Mouse (Mus musculus) granulocyte monocyte progenitor cell, adult 5-6 weeks (primary cell): ENCODE results near the gene Hcn3. TPM values are rescaled to one million over a fixed set of nuclear protein-coding genes. Genes with fewer than 3 reads are reported as not detected.
A peak's percentile ranks its signal among the peaks of the same experiment; 100 is the strongest.
"Not testable (repeated sequence)": the region's sequence is repeated elsewhere in the genome, so short reads cannot be mapped to it uniquely, and the experiment has no call there.

Experiments used
- ATAC-seq: replicated peaks from 2 replicates; pipeline ENCODE4 v1.8.0; 2016; ENCODE audit warnings: mild to moderate bottlenecking, moderate TSS enrichment, inconsistent platforms; ENCODE audit not compliant: poor library complexity, severe bottlenecking
- total RNA-seq, 2 experiments: library from RNA; stranded (forward) in 1 of 2; stranded (reverse) in 1 of 2; fragments of 200-712, 200-1000 nt in 1 of 2; fragments of >200 nt in 1 of 2; fragmentation: Nextera tagmentation in 1 of 2; gene quantifications; 2 replicates each; pipeline ENCODE4 v1.2.3; 2014 to 2017

Gene Hcn3
- total RNA-seq, 2 experiments from 2014 or later: 0.82 TPM; not detected in 1

GRCm38 (mm10) chr3:89182531-89183057 is 22.6 kb upstream of the Hcn3 start:
- ATAC-seq: peak; percentile 57

GRCm38 (mm10) chr3:89181749-89182500 is 21.9 kb upstream of the Hcn3 start:
- ATAC-seq: no peak

GRCm38 (mm10) chr3:89179056-89179455 is 19.1 kb upstream of the Hcn3 start:
- no peak for ATAC-seq

GRCm38 (mm10) chr3:89178107-89178385 is 18.1 kb upstream of the Hcn3 start:
- ATAC-seq: no peak

GRCm38 (mm10) chr3:89177242-89178106 is 17.5 kb upstream of the Hcn3 start, which contains the start of gene Scamp3:
Gene Scamp3, plus strand, starts transcription at chr3:89177473.
- peak; percentile 93 for ATAC-seq

GRCm38 (mm10) chr3:89176421-89176820 is 16.4 kb upstream of the Hcn3 start:
- ATAC-seq: no peak

GRCm38 (mm10) chr3:89175544-89175943 is 15.5 kb upstream of the Hcn3 start:
- ATAC-seq: no peak

- no peak for ATAC-seq
These were observed 14.8 kb upstream of the Hcn3 start for GRCm38 (mm10) chr3:89174844-89175243.

- no peak for ATAC-seq
These were observed 6.9 kb upstream of the Hcn3 start for GRCm38 (mm10) chr3:89166945-89167344.

- ATAC-seq: no peak
These were observed 5.4 kb upstream of the Hcn3 start for GRCm38 (mm10) chr3:89165268-89165870.

- ATAC-seq: peak; percentile 94
These were observed 4.7 kb upstream of the Hcn3 start, which contains the start of gene Clk2 for GRCm38 (mm10) chr3:89164506-89165267. Gene Clk2, plus strand, starts transcription at chr3:89164795.

GRCm38 (mm10) chr3:89163643-89164245 is 3.7 kb upstream of the Hcn3 start:
- no peak for ATAC-seq

GRCm38 (mm10) chr3:89163123-89163522 is 3.1 kb upstream of the Hcn3 start:
- ATAC-seq: no peak

GRCm38 (mm10) chr3:89161786-89162185 is 1.8 kb upstream of the Hcn3 start:
- no peak for ATAC-seq

GRCm38 (mm10) chr3:89161207-89161606 is 1.2 kb upstream of the Hcn3 start:
- ATAC-seq: not testable (repeated sequence)

- peak; percentile 75 for ATAC-seq
These were observed 785 bp downstream of the Hcn3 start for GRCm38 (mm10) chr3:89159211-89159610.

GRCm38 (mm10) chr3:89158651-89159050 is 1.3 kb downstream of the Hcn3 start:
- no peak for ATAC-seq

GRCm38 (mm10) chr3:89156951-89157350 is 3.0 kb downstream of the Hcn3 start:
- ATAC-seq: peak; percentile 49

GRCm38 (mm10) chr3:89152084-89152835 is 7.7 kb downstream of the Hcn3 start:
- ATAC-seq: no peak
